Mouse (Mus musculus) left cerebral cortex, adult 18-20 months (tissue): ENCODE measurements around the gene Taar8b. TPM values are rescaled to one million over a fixed set of nuclear protein-coding genes. Genes with fewer than 3 reads are reported as not detected.

Source experiments
- DNase-seq, 2 experiments: peaks; one replicate each; pipeline ENCODE4 v3.0.0; 2021 to 2022; ENCODE audit warnings: low spot score in 2 of 2, mixed read lengths in 1 of 2
- total RNA-seq, 2 experiments: library from RNA; stranded (reverse); gene quantifications; 2 replicates each; pipeline ENCODE4 v1.2.3; 2021

Taar8b gene
- total RNA-seq, 2 experiments from 2014 or later = not detected

DNA sequence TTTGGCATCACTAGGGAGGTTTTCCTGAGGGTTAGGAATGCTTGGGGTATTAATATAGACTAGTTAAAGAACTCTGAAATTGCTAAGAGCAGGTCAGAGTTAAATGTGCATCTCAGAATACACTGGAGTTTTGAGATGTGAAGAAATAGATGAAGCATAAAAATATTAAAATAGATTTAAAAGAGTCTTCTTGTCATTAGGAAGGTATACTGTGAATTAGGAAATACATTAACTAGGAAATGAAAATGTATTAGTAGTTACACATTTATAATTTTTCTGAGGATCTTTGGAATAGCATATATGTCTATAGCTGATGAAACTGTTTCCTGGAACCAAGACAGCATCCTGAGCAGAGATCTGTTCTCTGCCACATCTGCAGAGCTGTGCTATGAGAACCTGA is 42.9 kb downstream of the Taar8b start, which contains the start of gene Taar7f:
TSS of gene Taar7f (plus strand) at position 301 of the 400 bp plus-strand sequence.
- DNase-seq = no peak

Other genes with a start within 250 kb of the Taar8b start
- gene Vnn3, start 240.8 kb downstream of the Taar8b start, total RNA-seq = not detected
- gene Vnn1, start 197.6 kb downstream of the Taar8b start, total RNA-seq = not detected
- gene Taar1, start 171.9 kb downstream of the Taar8b start, total RNA-seq = not detected
- not detected for gene Taar2, start 153.7 kb downstream of the Taar8b start, total RNA-seq
- not detected for gene Taar3, start 142.7 kb downstream of the Taar8b start, total RNA-seq
- gene Taar4, start 131.8 kb downstream of the Taar8b start, total RNA-seq = not detected
- gene Taar5, start 121.6 kb downstream of the Taar8b start, total RNA-seq = not detected
- not detected for gene Taar6, start 106.6 kb downstream of the Taar8b start, total RNA-seq
- not detected for gene Taar7a, start 98.8 kb downstream of the Taar8b start, total RNA-seq
- gene Taar7b, start 92.4 kb downstream of the Taar8b start, total RNA-seq = not detected
- not detected for gene Taar7d, start 65.1 kb downstream of the Taar8b start, total RNA-seq
- not detected for gene Taar7e, start 54.7 kb downstream of the Taar8b start, total RNA-seq
- gene Taar7f, start 42.8 kb downstream of the Taar8b start, total RNA-seq = not detected
- gene Taar8a, start 15.8 kb downstream of the Taar8b start, total RNA-seq = not detected
- not detected for gene Taar8c, start 9.6 kb upstream of the Taar8b start, total RNA-seq
- gene Taar9, start 17.2 kb upstream of the Taar8b start, total RNA-seq = not detected
- gene Stx7, start 57.0 kb upstream of the Taar8b start, total RNA-seq = 100 to 1,000 TPM; 136 to 139 TPM
- gene Moxd1, start 131.2 kb upstream of the Taar8b start, total RNA-seq = 10 to 100 TPM in 1 of 2 experiments, 1 to 10 TPM in 1; 9.6 to 10.3 TPM